Mouse (Mus musculus) cortical plate, adult 2 months (tissue): ENCODE measurements around the gene Slc12a6.

Source experiments
- CTCF ChIP-seq: fragments of 200-500 bp; IDR thresholded peaks from 2 replicates; pipeline ENCODE4 v1.5.1; 2011; ENCODE audit warnings: mild to moderate bottlenecking, control low read depth, low read length; ENCODE audit not compliant: insufficient read depth; ENCODE audit errors: extremely low read depth
- POLR2A ChIP-seq: fragments of 200-500 bp; IDR thresholded peaks from 2 replicates; pipeline ENCODE4 v1.6.1; 2011; ENCODE audit warnings: mild to moderate bottlenecking, low read length, control low read depth; ENCODE audit not compliant: insufficient read depth; ENCODE audit errors: extremely low read depth

- no peak for TF ChIP-seq CTCF
- no peak for TF ChIP-seq POLR2A
Measured at GRCm38 (mm10) chr2:112224356-112224755, 41.3 kb upstream of the Slc12a6 start.
